Mouse (Mus musculus): ENCODE data around the gene Mrpl34. TPM values are rescaled to one million over a fixed set of nuclear protein-coding genes. Genes with fewer than 3 reads are reported as not detected.

Gene Mrpl34
- polyA plus RNA-seq, 1 experiment, result 45.0 TPM

- DNase-seq (ENCODE audit: extremely low spot score in 1 of 2, low spot score in 1 of 2), result no peak
These were observed 3.2 kb downstream of the Mrpl34 start for GRCm38 (mm10) chr8:71468001-71468400.

GRCm38 (mm10) chr8:71468916-71469315 is 4.2 kb downstream of the Mrpl34 start, which contains the start of gene Dda1:
Gene Dda1 (plus strand): TSS chr8:71469199.
- DNase-seq (ENCODE audit: extremely low spot score in 1 of 2, low spot score in 1 of 2), result peak; percentile 98 to 99

GRCm38 (mm10) chr8:71469411-71469810 is 4.7 kb downstream of the Mrpl34 start:
- DNase-seq (ENCODE audit: extremely low spot score in 1 of 2, low spot score in 1 of 2), result peak in 1 of 2 experiments; percentile 67

GRCm38 (mm10) chr8:71470146-71470912 is 5.6 kb downstream of the Mrpl34 start:
- DNase-seq (ENCODE audit: extremely low spot score in 1 of 2, low spot score in 1 of 2), result no peak

GRCm38 (mm10) chr8:71470913-71471255 is 6.1 kb downstream of the Mrpl34 start:
- DNase-seq (ENCODE audit: extremely low spot score in 1 of 2, low spot score in 1 of 2), result no peak

GRCm38 (mm10) chr8:71471861-71472260 is 7.1 kb downstream of the Mrpl34 start:
- no peak for DNase-seq (ENCODE audit: extremely low spot score in 1 of 2, low spot score in 1 of 2)

GRCm38 (mm10) chr8:71472601-71473386 is 8.0 kb downstream of the Mrpl34 start:
- DNase-seq (ENCODE audit: extremely low spot score in 1 of 2, low spot score in 1 of 2), result no peak

- no peak for DNase-seq (ENCODE audit: extremely low spot score in 1 of 2, low spot score in 1 of 2)
These were observed 9.6 kb downstream of the Mrpl34 start for GRCm38 (mm10) chr8:71474344-71474743.

- DNase-seq (ENCODE audit: extremely low spot score in 1 of 2, low spot score in 1 of 2), result no peak
These were observed 10.3 kb downstream of the Mrpl34 start for GRCm38 (mm10) chr8:71474785-71475701.

- DNase-seq (ENCODE audit: extremely low spot score in 1 of 2, low spot score in 1 of 2), result no peak
These were observed 10.9 kb downstream of the Mrpl34 start for GRCm38 (mm10) chr8:71475702-71476075.

GRCm38 (mm10) chr8:71476099-71476940 is 11.6 kb downstream of the Mrpl34 start:
- DNase-seq (ENCODE audit: extremely low spot score in 1 of 2, low spot score in 1 of 2), result peak in 1 of 2 experiments; percentile 82

GRCm38 (mm10) chr8:71477196-71477845 is 12.6 kb downstream of the Mrpl34 start:
- no peak for DNase-seq (ENCODE audit: extremely low spot score in 1 of 2, low spot score in 1 of 2)

GRCm38 (mm10) chr8:71478943-71479342 is 14.2 kb downstream of the Mrpl34 start:
- DNase-seq (ENCODE audit: extremely low spot score in 1 of 2, low spot score in 1 of 2), result no peak

GRCm38 (mm10) chr8:71483932-71484331 is 19.2 kb downstream of the Mrpl34 start:
- DNase-seq (ENCODE audit: extremely low spot score in 1 of 2, low spot score in 1 of 2), result no peak

GRCm38 (mm10) chr8:71484736-71485135 is 20.0 kb downstream of the Mrpl34 start:
- no peak for DNase-seq (ENCODE audit: extremely low spot score in 1 of 2, low spot score in 1 of 2)

- peak; percentile 69 to 91 for DNase-seq (ENCODE audit: extremely low spot score in 1 of 2, low spot score in 1 of 2)
These were observed 20.7 kb downstream of the Mrpl34 start, which contains the start of gene Ano8 for GRCm38 (mm10) chr8:71485142-71486135. Gene Ano8 (minus strand): TSS chr8:71485963.

- no peak for DNase-seq (ENCODE audit: extremely low spot score in 1 of 2, low spot score in 1 of 2)
These were observed 21.4 kb downstream of the Mrpl34 start for GRCm38 (mm10) chr8:71486136-71486529.
